Comparison of ENCODE assay signal across 7 mouse cellular contexts in genomic region chr9:74953265-74953958, GRCm38 (mm10). TPM values are rescaled to one million over a fixed set of nuclear protein-coding genes. Genes with fewer than 3 reads are reported as not detected.
A peak's percentile ranks its signal among the peaks of the same experiment; 100 is the strongest.
DNase-seq lines count a peak whose midpoint lies in the region; ATAC-seq and TF ChIP-seq lines count a peak whose summit lies in the region.

No protein-coding gene starts in this region.

- no peak for TF ChIP-seq POLR2A in spleen, adult 2 months (IDR thresholded peaks at IDR 0.05; ENCODE audit: low read depth, low read length)

- peak overlapping the region; percentile 93 for H3K27ac ChIP-seq in hindbrain, embryonic 14.5 days
- H3K27ac ChIP-seq in limb, embryonic 11.5 days (replicated peaks; ENCODE audit: low read depth, low read length) = peak overlapping the region; percentile 69
- H3K27ac ChIP-seq in midbrain, embryonic 11.5 days (ENCODE audit: low read depth, low read length) = peak overlapping the region; percentile 92
- H3K27ac ChIP-seq in spleen, adult 2 months (ENCODE audit: insufficient read depth, low read length) = peak overlapping the region; percentile 92

- ATAC-seq in hindbrain, embryonic 14.5 days (ENCODE audit: low FRiP score) = peak; percentile 52; the same call in 1 of the 2 replicates
- peak; percentile 65 for ATAC-seq in limb, embryonic 11.5 days (ENCODE audit: insufficient number of reproducible peaks, low FRiP score, low TSS enrichment, low read depth)
- ATAC-seq in midbrain, embryonic 11.5 days (ENCODE audit: low FRiP score) = no peak

- H3K9ac ChIP-seq in hindbrain, embryonic 14.5 days = peak overlapping the region; percentile 91
- H3K9ac ChIP-seq in limb, embryonic 11.5 days (ENCODE audit: low read length) = peak overlapping the region; percentile 77
- H3K9ac ChIP-seq in midbrain, embryonic 11.5 days (ENCODE audit: low read length) = peak overlapping the region; percentile 73

- H3K4me3 ChIP-seq in hindbrain, embryonic 14.5 days (replicated peaks; ENCODE audit: low read length) = peak overlapping the region; percentile 95
- peak overlapping the region; percentile 84 for H3K4me3 ChIP-seq in limb, embryonic 11.5 days (ENCODE audit: low read depth, low read length)
- peak overlapping the region; percentile 69 for H3K4me3 ChIP-seq in midbrain, embryonic 11.5 days (ENCODE audit: low read depth, low read length)
- H3K4me3 ChIP-seq in spleen, adult 2 months (ENCODE audit: extremely low read depth, insufficient read depth, insufficient read length) = peak overlapping the region; percentile 75

- H3K36me3 ChIP-seq in hindbrain, embryonic 14.5 days (replicated peaks; ENCODE audit: control insufficient read depth, insufficient read depth) = peaks cover 3% of the 10 kb centered on the region; the same call in 1 of the 2 replicates
- no peaks in the 10 kb centered on the region for H3K36me3 ChIP-seq in limb, embryonic 11.5 days (ENCODE audit: control insufficient read depth, insufficient read depth, low read length)
- no peaks in the 10 kb centered on the region for H3K36me3 ChIP-seq in midbrain, embryonic 11.5 days (ENCODE audit: control insufficient read depth, insufficient read depth, low read length)
- H3K36me3 ChIP-seq in spleen, adult 2 months (ENCODE audit: control insufficient read depth, insufficient read depth, low read length) = peaks cover 4% of the 10 kb centered on the region

- DNase-seq in R1 (ENCODE audit: low read depth, low spot score) = peak; percentile 69
- DNase-seq in cerebellum, adult 11-12 months = peak; percentile 68
- peak; percentile 38 to 51 for DNase-seq in frontal cortex, postnatal 36 days (ENCODE audit: low spot score in 2 of 2)
- peak; percentile 50 for DNase-seq in hindbrain, embryonic 14.5 days (ENCODE audit: low spot score)
- DNase-seq in limb, embryonic 11.5 days (ENCODE audit: low spot score) = peak; percentile 64
- DNase-seq in midbrain, embryonic 11.5 days (ENCODE audit: low spot score, missing footprints) = no peak
- peak; percentile 58 to 74 for DNase-seq in spleen, adult 2 months (ENCODE audit: low read depth in 1 of 2, low spot score in 2 of 2)

- peak; percentile 29; the same call in 1 of the 2 replicates for TF ChIP-seq CTCF in spleen, adult 2 months (IDR thresholded peaks at IDR 0.05; ENCODE audit: extremely low read depth, insufficient read depth, insufficient read length, insufficient replicate concordance)

- no peaks in the 10 kb centered on the region for H3K9me3 ChIP-seq in hindbrain, embryonic 14.5 days (ENCODE audit: control insufficient read depth, low read length)
- H3K9me3 ChIP-seq in limb, embryonic 11.5 days (ENCODE audit: control insufficient read depth, low read length) = no peaks in the 10 kb centered on the region
- no peaks in the 10 kb centered on the region; the same call in 1 of the 2 replicates for H3K9me3 ChIP-seq in midbrain, embryonic 11.5 days (ENCODE audit: control insufficient read depth, low read length)

- H3K4me1 ChIP-seq in hindbrain, embryonic 14.5 days (replicated peaks; ENCODE audit: control insufficient read depth, insufficient read depth, low read length) = peaks cover 8% of the 10 kb centered on the region
- H3K4me1 ChIP-seq in limb, embryonic 11.5 days (ENCODE audit: control insufficient read depth, insufficient read depth, low read length) = 0 out of 2 replicates have a peak, but pooled peaks cover 3% of the 10 kb centered on the region
- peaks cover 9% of the 10 kb centered on the region for H3K4me1 ChIP-seq in midbrain, embryonic 11.5 days (ENCODE audit: control insufficient read depth, insufficient read depth, low read length)
- H3K4me1 ChIP-seq in spleen, adult 2 months (ENCODE audit: control insufficient read depth, insufficient read depth, insufficient read length) = peaks cover 7% of the 10 kb centered on the region; the same call in 1 of the 2 replicates

- 6% methylated on average over 31 of the region's 31 CpGs for WGBS in hindbrain, embryonic 14.5 days
- 7% methylated on average over 29 of the region's 31 CpGs for WGBS in limb, embryonic 11.5 days
- WGBS in midbrain, embryonic 11.5 days = 8% methylated on average over 31 of the region's 31 CpGs
- 6% methylated on average over 31 of the region's 31 CpGs for WGBS in spleen, adult 2 months

- H3K4me2 ChIP-seq in hindbrain, embryonic 14.5 days (replicated peaks) = peak overlapping the region; percentile 92
- H3K4me2 ChIP-seq in limb, embryonic 11.5 days (ENCODE audit: low read depth, severe bottlenecking) = peak overlapping the region; percentile 85
- peak overlapping the region; percentile 92 for H3K4me2 ChIP-seq in midbrain, embryonic 11.5 days

- H3K27me3 ChIP-seq in hindbrain, embryonic 14.5 days (ENCODE audit: control insufficient read depth, insufficient read depth, low read length) = no peaks in the 10 kb centered on the region
- H3K27me3 ChIP-seq in limb, embryonic 11.5 days (ENCODE audit: control insufficient read depth, insufficient read depth, low read length) = no peaks in the 10 kb centered on the region
- H3K27me3 ChIP-seq in midbrain, embryonic 11.5 days (ENCODE audit: control insufficient read depth, insufficient read depth, low read length) = no peaks in the 10 kb centered on the region
- H3K27me3 ChIP-seq in spleen, adult 2 months (ENCODE audit: control insufficient read depth, insufficient read depth, low read length) = no peaks in the 10 kb centered on the region

RNA-seq across cellular contexts. Expression of gene Fam214a, which starts 0.7 kb away (rescaled TPM):
- polyA plus RNA-seq in hindbrain, embryonic 14.5 days (2014; fragmentation: Nextera tagmentation; extraction: Ambion mirVana) = 26.3 and 28.1 TPM in 2 replicates
- 6.9 and 7.6 TPM in 2 replicates for polyA plus RNA-seq in limb, embryonic 11.5 days (2014; fragmentation: Nextera tagmentation; extraction: Ambion mirVana)
- 17.6 and 18.9 TPM in 2 replicates for polyA plus RNA-seq in midbrain, embryonic 11.5 days (2014; fragmentation: Nextera tagmentation; extraction: Ambion mirVana)
- polyA plus RNA-seq in spleen, adult 2 months (2012; rRNA removed) = 9.1 and 10.4 TPM in 2 replicates
